Mouse (Mus musculus) liver, embryonic 14.5 days (tissue): Measurements from ENCODE around the gene Bok. TPM values are rescaled to one million over a fixed set of nuclear protein-coding genes. Genes with fewer than 3 reads are reported as not detected.

Experiments used
- ATAC-seq: fragments of 200-750 bp; cut with Nextera tagmentation; 2 replicates; pipeline ENCODE4 v1.8.0; 2017; ENCODE audit warnings: moderate number of reproducible peaks, mild to moderate bottlenecking, moderate library complexity; ENCODE audit not compliant: insufficient read depth
- DNase-seq, 3 experiments: peaks; one replicate each; pipeline ENCODE4 v3.0.0-alpha.2; 2012 to 2013; ENCODE audit warnings: low read depth in 3 of 3, low spot score in 3 of 3
- H3K27ac ChIP-seq: fragments of 300-500 bp; sonication (generic); 2 replicates; pipeline ENCODE4 v1.5.1; 2014; ENCODE audit warnings: moderate library complexity, mild to moderate bottlenecking, control low read depth, inconsistent platforms
- H3K27me3 ChIP-seq: fragments of 300-500 bp; sonication (generic); 2 replicates; pipeline ENCODE4 v1.6.1; 2014; ENCODE audit warnings: mild to moderate bottlenecking, low read length, moderate library complexity; ENCODE audit not compliant: control insufficient read depth, insufficient read depth
- H3K36me3 ChIP-seq: fragments of 300-500 bp; sonication (generic); replicated peaks from 2 replicates; pipeline ENCODE4 v1.6.1; 2014; ENCODE audit warnings: low read depth; ENCODE audit not compliant: control insufficient read depth, insufficient read depth
- H3K4me1 ChIP-seq, 2 experiments: fragments of 200-500 bp in 1 of 2; fragments of 300-500 bp in 1 of 2; sonication (generic) in 1 of 2; replicated peaks; 2 replicates each; pipeline ENCODE4 v1.6.1; 2012 to 2014; ENCODE audit warnings: antibody characterized with exemption in 1 of 2, inconsistent platforms in 1 of 2, low read length in 1 of 2; ENCODE audit not compliant: control insufficient read depth in 2 of 2, insufficient read depth in 2 of 2
- H3K4me2 ChIP-seq: fragments of 300-500 bp; sonication (generic); 2 replicates; pipeline ENCODE4 v1.6.1; 2014; ENCODE audit warnings: low read depth, mild to moderate bottlenecking, control low read depth, moderate library complexity
- H3K4me3 ChIP-seq, 2 experiments: fragments of 200-500 bp in 1 of 2; fragments of 300-500 bp in 1 of 2; sonication (generic) in 1 of 2; 2 replicates each; pipeline ENCODE4 v1.5.1; 2012 to 2014; ENCODE audit warnings: low read depth in 2 of 2, low read length in 2 of 2, mild to moderate bottlenecking in 2 of 2, control low read depth in 1 of 2, inconsistent platforms in 1 of 2, moderate library complexity in 1 of 2; ENCODE audit not compliant: insufficient read depth in 1 of 2
- H3K9ac ChIP-seq: fragments of 300-500 bp; sonication (generic); replicated peaks from 2 replicates; pipeline ENCODE4 v1.6.1; 2014; ENCODE audit warnings: mild to moderate bottlenecking, control low read depth, moderate library complexity
- H3K9me3 ChIP-seq: fragments of 300-500 bp; sonication (generic); 2 replicates; pipeline ENCODE4 v1.6.1; 2016; ENCODE audit warnings: low read length, mixed read lengths; ENCODE audit not compliant: control insufficient read depth
- CTCF ChIP-seq: IDR thresholded peaks from 2 replicates; pipeline ENCODE4 v1.5.1; 2016; ENCODE audit warnings: antibody characterized with exemption, low read depth, control low read depth
- EP300 ChIP-seq: IDR thresholded peaks from 2 replicates; pipeline ENCODE4 v1.6.1; 2016; ENCODE audit warnings: antibody characterized with exemption, low read depth
- WGBS: fragments of 180-500 bp; shearing (Covaris S2); extraction: QIAGEN DNeasy Blood & Tissue Kit; methylation state at CpG from one replicate; pipeline ENCODE4 v1.1.7; 2014; ENCODE audit not compliant: insufficient replicate concordance; 5-methylcytosine and 5-hydroxymethylcytosine counted together
- polyA plus RNA-seq, 2 experiments: library from polyadenylated mRNA; depleted of rRNA in 1 of 2; stranded (reverse) in 1 of 2; unstranded in 1 of 2; fragments of >200 nt; fragmentation: Nextera tagmentation in 1 of 2; extraction: Ambion mirVana in 1 of 2; gene quantifications; 2 replicates each; pipeline versions ENCODE4 v1.2.1 to v1.2.3; 2012 to 2014

Gene Bok
- polyA plus RNA-seq, 2 experiments: 1.9 to 2.8 TPM

- no peaks in the 10 kb centered on the region for H3K9me3 ChIP-seq
- DNase-seq: no peak
- no peak overlapping the region for H3K4me3 ChIP-seq
- peaks cover 13% of the 10 kb centered on the region for H3K27me3 ChIP-seq
- no peaks in the 10 kb centered on the region for H3K4me1 ChIP-seq
- no peak for TF ChIP-seq EP300
- TF ChIP-seq CTCF: no peak
- ATAC-seq: no peak
- no peak overlapping the region for H3K9ac ChIP-seq
- no peaks in the 10 kb centered on the region for H3K36me3 ChIP-seq
- H3K4me2 ChIP-seq: no peak overlapping the region
- H3K27ac ChIP-seq: no peak overlapping the region
- WGBS: 74% methylated on average over 8 of the region's 8 CpGs
These were observed 5.6 kb downstream of the Bok start for GRCm38 (mm10) chr1:93691106-93691505.

- Histone ChIP-seq H3K27ac (no peak overlapping the region), H3K9me3 (no peaks in the 10 kb centered on the region), H3K4me1 (no peaks in the 10 kb centered on the region), H3K4me2 (no peak overlapping the region), H3K27me3 (peaks cover 5% of the 10 kb centered on the region), H3K36me3 (no peaks in the 10 kb centered on the region), H3K4me3 (no peak overlapping the region), H3K9ac (no peak overlapping the region)
- TF ChIP-seq EP300 (no peak), CTCF (no peak)
- ATAC-seq: no peak
- 47% methylated on average over 10 of the region's 10 CpGs for WGBS
- no peak for DNase-seq
These were observed 6.4 kb downstream of the Bok start for GRCm38 (mm10) chr1:93691786-93692357.

- Histone ChIP-seq H3K4me1 (no peaks in the 10 kb centered on the region), H3K27me3 (no peaks in the 10 kb centered on the region; the same call in 1 of the 2 replicates), H3K4me3 (no peak overlapping the region), H3K36me3 (no peaks in the 10 kb centered on the region), H3K4me2 (no peak overlapping the region), H3K27ac (no peak overlapping the region), H3K9ac (no peak overlapping the region), H3K9me3 (no peaks in the 10 kb centered on the region)
- ATAC-seq: no peak
- TF ChIP-seq EP300: no peak
- TF ChIP-seq CTCF: no peak
- 66% methylated on average over 9 of the region's 9 CpGs for WGBS
- no peak for DNase-seq
These were observed 7.3 kb downstream of the Bok start for GRCm38 (mm10) chr1:93692773-93693172.

GRCm38 (mm10) chr1:93693502-93693901, 8.0 kb downstream of the Bok start:
- H3K27ac ChIP-seq: no peak overlapping the region
- 62% methylated on average over 3 of the region's 3 CpGs for WGBS
- ATAC-seq (no peak), DNase-seq (no peak)
- H3K4me1 ChIP-seq: no peaks in the 10 kb centered on the region
- no peaks in the 10 kb centered on the region for H3K36me3 ChIP-seq
- H3K4me2 ChIP-seq: no peak overlapping the region
- H3K9ac ChIP-seq: no peak overlapping the region
- no peak for TF ChIP-seq EP300
- no peak for TF ChIP-seq CTCF
- no peaks in the 10 kb centered on the region for H3K27me3 ChIP-seq
- no peaks in the 10 kb centered on the region for H3K9me3 ChIP-seq
- no peak overlapping the region for H3K4me3 ChIP-seq

- H3K4me3 ChIP-seq: no peak overlapping the region
- no peaks in the 10 kb centered on the region for H3K4me1 ChIP-seq
- 74% methylated on average over 10 of the region's 10 CpGs for WGBS
- ATAC-seq (no peak), DNase-seq (no peak)
- H3K9me3 ChIP-seq: no peaks in the 10 kb centered on the region
- no peak overlapping the region for H3K9ac ChIP-seq
- H3K27me3 ChIP-seq: no peaks in the 10 kb centered on the region
- H3K4me2 ChIP-seq: no peak overlapping the region
- H3K36me3 ChIP-seq: no peaks in the 10 kb centered on the region
- H3K27ac ChIP-seq: no peak overlapping the region
- TF ChIP-seq EP300 (no peak), CTCF (no peak)
These were observed 8.5 kb downstream of the Bok start for GRCm38 (mm10) chr1:93693943-93694342.
